Mouse (Mus musculus): Measurements from ENCODE around the gene Gm20219.

GRCm38 (mm10) chr17:56548605-56549105 lies 5.5 kb downstream of the Gm20219 start:
- no peak for TF ChIP-seq CTCF (IDR thresholded peaks at IDR 0.05; ENCODE audit: borderline replicate concordance, insufficient read depth, low read depth, low read length)
- TF ChIP-seq POLR2A (IDR thresholded peaks at IDR 0.05; ENCODE audit: borderline replicate concordance, insufficient read depth, low read length), result no peak
